Mouse (Mus musculus): ENCODE data around the gene Tef.

- no peak for TF ChIP-seq POLR2A (IDR thresholded peaks at IDR 0.05; ENCODE audit: low read depth, low read length)
- TF ChIP-seq CTCF (conservative IDR thresholded peaks at IDR 0.05; ENCODE audit: insufficient read depth, insufficient read length, low read depth, low read length): peak; percentile 61
These were observed 6.0 kb upstream of the Tef start for GRCm38 (mm10) chr15:81796228-81796627.
